Comparison of ENCODE assay signal across 8 mouse cellular contexts in the genomic region with DNA sequence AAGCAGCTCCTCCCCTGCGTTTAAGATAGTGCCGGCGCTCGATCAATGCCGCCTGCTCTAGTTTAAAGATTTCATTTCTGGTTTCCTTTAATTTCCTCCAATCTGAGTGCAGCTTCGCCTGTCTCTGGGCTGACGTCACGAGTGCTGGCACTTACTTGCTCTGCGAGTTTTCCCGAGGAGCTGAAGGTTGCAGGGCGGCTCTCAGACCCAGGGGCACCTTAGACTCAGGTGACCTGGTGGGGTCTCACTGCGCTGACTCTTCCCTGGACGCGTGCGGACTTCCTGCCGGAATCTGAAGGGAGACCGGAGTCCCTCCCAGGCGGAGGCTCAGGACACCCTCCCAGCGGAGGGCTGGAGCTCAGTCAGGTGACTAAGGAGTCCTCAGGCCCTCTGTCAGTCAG. TPM values are rescaled to one million over a fixed set of nuclear protein-coding genes. Genes with fewer than 3 reads are reported as not detected.
DNase-seq lines count a peak whose midpoint lies in the region; ATAC-seq and TF ChIP-seq lines count a peak whose summit lies in the region.

No protein-coding gene starts in this region.

- H3ac ChIP-seq in myocyte (ENCODE audit: control insufficient read depth, insufficient read length), result no peak overlapping the region

- no peaks in the 10 kb centered on the region for H3K4me1 ChIP-seq in embryonic facial prominence, embryonic 15.5 days
- 0 out of 2 replicates have a peak, but pooled peaks cover 3% of the 10 kb centered on the region for H3K4me1 ChIP-seq in heart, embryonic 11.5 days (ENCODE audit: control insufficient read depth, insufficient read depth, low read length)
- 0 out of 2 replicates have a peak, but pooled peaks cover 6% of the 10 kb centered on the region for H3K4me1 ChIP-seq in kidney, embryonic 15.5 days
- H3K4me1 ChIP-seq in liver, embryonic 11.5 days (replicated peaks; ENCODE audit: control insufficient read depth, insufficient read depth, low read length), result peaks cover 15% of the 10 kb centered on the region

- no peaks in the 10 kb centered on the region for H3K79me2 ChIP-seq in myocyte (ENCODE audit: control insufficient read depth, insufficient read depth)

- under 1% methylated on average over 19 of the region's 19 CpGs for WGBS in embryonic facial prominence, embryonic 15.5 days
- under 1% methylated on average over 19 of the region's 19 CpGs for WGBS in heart, embryonic 11.5 days (ENCODE audit: insufficient replicate concordance)
- under 1% methylated on average over 19 of the region's 19 CpGs for WGBS in kidney, embryonic 15.5 days
- under 1% methylated on average over 19 of the region's 19 CpGs for WGBS in liver, embryonic 11.5 days

- H3K27me3 ChIP-seq in embryonic facial prominence, embryonic 15.5 days, result no peaks in the 10 kb centered on the region
- no peaks in the 10 kb centered on the region for H3K27me3 ChIP-seq in heart, embryonic 11.5 days (ENCODE audit: control insufficient read depth, insufficient read depth, low read length)
- no peaks in the 10 kb centered on the region for H3K27me3 ChIP-seq in kidney, embryonic 15.5 days
- H3K27me3 ChIP-seq in liver, embryonic 11.5 days (replicated peaks; ENCODE audit: control insufficient read depth, insufficient read depth, low read length), result no peaks in the 10 kb centered on the region
- H3K27me3 ChIP-seq in myocyte (ENCODE audit: control insufficient read depth, insufficient read depth, insufficient read length), result no peaks in the 10 kb centered on the region
- H3K27me3 ChIP-seq in splenic B cell, adult 2 months (ENCODE audit: control insufficient read depth, insufficient read depth, low read length, poor library complexity, severe bottlenecking), result no peaks in the 10 kb centered on the region

- peak; percentile 83 for ATAC-seq in embryonic facial prominence, embryonic 15.5 days (ENCODE audit: insufficient number of reproducible peaks, low FRiP score, low TSS enrichment, low read depth)
- peak; percentile 71 for ATAC-seq in heart, embryonic 11.5 days (replicated peaks; ENCODE audit: insufficient number of reproducible peaks, low FRiP score, low TSS enrichment)
- peak; percentile 92 for ATAC-seq in kidney, embryonic 15.5 days (replicated peaks; ENCODE audit: low FRiP score)
- peak; percentile 85 for ATAC-seq in liver, embryonic 11.5 days (replicated peaks; ENCODE audit: low FRiP score)

- H3K36me3 ChIP-seq in embryonic facial prominence, embryonic 15.5 days, result no peaks in the 10 kb centered on the region
- H3K36me3 ChIP-seq in heart, embryonic 11.5 days (ENCODE audit: control insufficient read depth, insufficient read depth, low read length), result no peaks in the 10 kb centered on the region
- no peaks in the 10 kb centered on the region for H3K36me3 ChIP-seq in kidney, embryonic 15.5 days
- H3K36me3 ChIP-seq in liver, embryonic 11.5 days (ENCODE audit: control insufficient read depth, insufficient read depth, low read length), result no peaks in the 10 kb centered on the region
- no peaks in the 10 kb centered on the region for H3K36me3 ChIP-seq in myocyte (ENCODE audit: control insufficient read depth, insufficient read depth)
- no peaks in the 10 kb centered on the region for H3K36me3 ChIP-seq in splenic B cell, adult 2 months (ENCODE audit: control insufficient read depth, insufficient read depth, low read length, poor library complexity, severe bottlenecking)

- peak; percentile 13 for TF ChIP-seq POLR2A in myocyte (IDR thresholded peaks at IDR 0.05; ENCODE audit: insufficient read length, low read depth)

- peak overlapping the region; percentile 75 for H3K27ac ChIP-seq in embryonic facial prominence, embryonic 15.5 days (replicated peaks)
- peak overlapping the region; percentile 79 for H3K27ac ChIP-seq in heart, embryonic 11.5 days (ENCODE audit: low read depth, low read length)
- H3K27ac ChIP-seq in kidney, embryonic 15.5 days, result peak overlapping the region; percentile 81
- peak overlapping the region; percentile 71 for H3K27ac ChIP-seq in liver, embryonic 11.5 days (ENCODE audit: low read depth, low read length)

- H3K4me2 ChIP-seq in embryonic facial prominence, embryonic 15.5 days (replicated peaks), result peak overlapping the region; percentile 74
- peak overlapping the region; percentile 69 for H3K4me2 ChIP-seq in heart, embryonic 11.5 days
- H3K4me2 ChIP-seq in kidney, embryonic 15.5 days, result peak overlapping the region; percentile 71
- peak overlapping the region; percentile 76 for H3K4me2 ChIP-seq in liver, embryonic 11.5 days
- peak overlapping the region; percentile 86 for H3K4me2 ChIP-seq in myocyte (ENCODE audit: low read depth)

- DNase-seq in 3134 (ENCODE audit: extremely low read depth, insufficient read length, low spot score), result peak; percentile 7
- DNase-seq in adrenal gland, postnatal 4 days (ENCODE audit: low spot score in 2 of 2), result peak; percentile 19 to 59
- peak; percentile 77 for DNase-seq in liver, embryonic 11.5 days (ENCODE audit: low spot score)
- peak; percentile 80 for DNase-seq in splenic B cell, adult 2 months (ENCODE audit: low read depth, low spot score)

- H3K9ac ChIP-seq in embryonic facial prominence, embryonic 15.5 days, result peak overlapping the region; percentile 46; the same call in 1 of the 2 replicates
- H3K9ac ChIP-seq in heart, embryonic 11.5 days (ENCODE audit: low read depth, low read length), result peak overlapping the region; percentile 71
- H3K9ac ChIP-seq in kidney, embryonic 15.5 days, result peak overlapping the region; percentile 51
- H3K9ac ChIP-seq in liver, embryonic 11.5 days (ENCODE audit: low read depth, low read length), result peak overlapping the region; percentile 71

- no peaks in the 10 kb centered on the region for H3K9me3 ChIP-seq in embryonic facial prominence, embryonic 15.5 days (replicated peaks)
- no peaks in the 10 kb centered on the region for H3K9me3 ChIP-seq in heart, embryonic 11.5 days (replicated peaks; ENCODE audit: control insufficient read depth, low read length)
- no peaks in the 10 kb centered on the region for H3K9me3 ChIP-seq in kidney, embryonic 15.5 days (replicated peaks)
- H3K9me3 ChIP-seq in liver, embryonic 11.5 days (ENCODE audit: control insufficient read depth, low read length), result no peaks in the 10 kb centered on the region

- H3K4me3 ChIP-seq in embryonic facial prominence, embryonic 15.5 days (replicated peaks), result peak overlapping the region; percentile 56
- H3K4me3 ChIP-seq in heart, embryonic 11.5 days (ENCODE audit: low read depth, low read length), result peak overlapping the region; percentile 54
- peak overlapping the region; percentile 56 for H3K4me3 ChIP-seq in kidney, embryonic 15.5 days (replicated peaks)
- peak overlapping the region; percentile 61 for H3K4me3 ChIP-seq in liver, embryonic 11.5 days (ENCODE audit: low read depth, low read length)
- peak overlapping the region; percentile 43 for H3K4me3 ChIP-seq in myocyte

TF ChIP-seq in myocyte, 11 proteins besides CTCF, POLR2A, EP300 and RAD21:
- TF ChIP-seq E2F4 (IDR thresholded peaks at IDR 0.05; ENCODE audit: insufficient read depth) (peak; percentile 57), SRF (IDR thresholded peaks at IDR 0.05; ENCODE audit: control insufficient read depth, insufficient read length, low read depth) (no peak)
TF ChIP-seq in myocyte: peak in this region for 1.

RNA-seq across cellular contexts. Expression of a gene that starts 10.0 kb away (rescaled TPM):
- total RNA-seq in adrenal gland, postnatal 4 days (2021), result 10 to 100 TPM; 11.3 to 13.4 TPM
- polyA plus RNA-seq in embryonic facial prominence, embryonic 15.5 days (2015; fragmentation: Nextera tagmentation; extraction: Ambion mirVana), result 3.2 and 3.8 TPM in 2 replicates
- 11.7 and 12.8 TPM in 2 replicates for polyA plus RNA-seq in heart, embryonic 11.5 days (2014; fragmentation: Nextera tagmentation; extraction: Ambion mirVana)
- polyA plus RNA-seq in kidney, embryonic 15.5 days (2015; fragmentation: Nextera tagmentation; extraction: Ambion mirVana), result 5.1 and 6.3 TPM in 2 replicates
- 3.3 and 4.9 TPM in 2 replicates for polyA plus RNA-seq in liver, embryonic 11.5 days (2014; fragmentation: Nextera tagmentation; extraction: Ambion mirVana)
- polyA plus RNA-seq in myocyte (2012; fragmentation: generic; extraction: Trizol), result 0.92 TPM

RNA-seq across cellular contexts. Expression of a gene that starts 41.7 kb away (rescaled TPM):
- 10 to 100 TPM; 24.8 TPM for total RNA-seq in adrenal gland, postnatal 4 days (2021)
- polyA plus RNA-seq in embryonic facial prominence, embryonic 15.5 days (2015; fragmentation: Nextera tagmentation; extraction: Ambion mirVana), result 15.6 and 17.2 TPM in 2 replicates
- polyA plus RNA-seq in heart, embryonic 11.5 days (2014; fragmentation: Nextera tagmentation; extraction: Ambion mirVana), result 44.4 and 51.4 TPM in 2 replicates
- 13.4 and 14.7 TPM in 2 replicates for polyA plus RNA-seq in kidney, embryonic 15.5 days (2015; fragmentation: Nextera tagmentation; extraction: Ambion mirVana)
- 4.8 and 5.9 TPM in 2 replicates for polyA plus RNA-seq in liver, embryonic 11.5 days (2014; fragmentation: Nextera tagmentation; extraction: Ambion mirVana)
- polyA plus RNA-seq in myocyte (2012; fragmentation: generic; extraction: Trizol), result 1.8 TPM

Comparison
In these comparisons a context has a peak if more than half of its experiments do, and no peak if none do; other contexts are left out.
1. Peak in every context shown above with its lines: DNase-seq, ATAC-seq, H3K4me3 ChIP-seq and H3K27ac ChIP-seq.
2. DNase-seq: peak in every context shown above with its lines; median percentile 80 in splenic B cell, adult 2 months; 77 in liver, embryonic 11.5 days; 39 in adrenal gland, postnatal 4 days; 7 in 3134.